Mouse (Mus musculus) embryo, embryonic 10 days (tissue): ENCODE measurements at regions not wholly inside any gene's neighbourhood (a gene's known extent, or its start where the extent isn't known, plus 50 kb on each side); places are given as distances from the start of the nearest gene placed in this dataset.
A peak's percentile ranks its signal among the peaks of the same experiment; 100 is the strongest.

Source experiments
- DNase-seq: peaks from one replicate; pipeline ENCODE4 v3.0.0-alpha.2; 2015; ENCODE audit warnings: low spot score

DNA sequence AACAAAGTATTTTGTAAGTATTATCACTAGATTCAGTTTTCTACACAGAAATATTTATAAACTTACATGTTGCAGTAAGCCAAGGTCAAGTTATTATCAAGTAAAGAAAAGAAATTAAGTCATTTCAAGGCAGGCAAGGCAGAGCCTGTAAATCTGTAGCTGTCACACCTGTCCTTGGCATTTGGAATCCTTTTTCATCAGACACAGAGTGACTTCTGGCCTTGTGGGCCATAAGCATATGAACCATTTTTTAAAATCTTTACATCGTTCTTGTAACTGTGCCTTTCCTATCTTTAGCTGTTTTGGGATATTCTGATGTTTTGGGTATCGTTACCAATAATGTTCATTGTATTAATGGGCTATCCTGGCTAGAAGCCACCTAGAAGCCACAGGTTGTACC is 76.7 kb upstream of the Frmd4a start:
- DNase-seq: no peak

DNA sequence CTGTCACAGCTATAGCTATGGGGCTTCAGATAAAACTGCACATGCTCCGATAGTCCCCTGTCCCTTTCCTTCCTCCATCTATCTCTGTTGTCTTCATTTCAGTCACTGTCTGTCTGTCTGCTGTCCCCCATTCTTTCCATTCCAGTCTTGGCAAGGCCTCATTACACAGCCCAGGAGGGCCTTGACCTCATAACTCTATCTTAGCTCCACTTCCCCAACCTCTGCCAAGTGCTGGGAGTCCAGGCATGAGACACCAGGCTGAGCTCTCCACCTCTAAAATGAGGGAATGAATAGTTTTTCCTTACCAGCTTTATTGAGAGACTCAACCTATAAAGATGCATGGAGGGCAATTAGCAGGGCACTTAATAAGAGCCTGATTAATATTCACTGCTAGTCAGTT is 76.0 kb upstream of the Frmd4a start:
- no peak for DNase-seq

DNA sequence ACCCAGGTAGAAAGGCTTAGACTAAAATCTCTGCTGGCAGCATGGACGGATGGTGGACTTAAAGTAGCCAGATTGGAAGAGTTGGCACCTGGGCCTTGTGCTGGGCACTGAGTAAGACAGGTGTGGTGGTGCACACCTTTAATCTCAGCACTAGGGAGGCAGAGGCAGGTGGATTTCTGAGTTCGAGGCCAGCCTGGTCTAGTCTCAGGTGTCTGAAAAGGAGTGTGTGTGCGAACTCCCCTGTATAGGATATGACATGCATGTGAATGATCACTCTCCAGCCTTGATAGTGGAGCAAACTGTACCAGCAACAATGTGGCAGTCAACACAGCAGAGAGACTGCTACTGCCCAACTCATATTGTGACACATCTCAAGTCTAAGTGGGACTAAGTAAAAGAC is 70.1 kb upstream of the Frmd4a start:
- DNase-seq: no peak

DNA sequence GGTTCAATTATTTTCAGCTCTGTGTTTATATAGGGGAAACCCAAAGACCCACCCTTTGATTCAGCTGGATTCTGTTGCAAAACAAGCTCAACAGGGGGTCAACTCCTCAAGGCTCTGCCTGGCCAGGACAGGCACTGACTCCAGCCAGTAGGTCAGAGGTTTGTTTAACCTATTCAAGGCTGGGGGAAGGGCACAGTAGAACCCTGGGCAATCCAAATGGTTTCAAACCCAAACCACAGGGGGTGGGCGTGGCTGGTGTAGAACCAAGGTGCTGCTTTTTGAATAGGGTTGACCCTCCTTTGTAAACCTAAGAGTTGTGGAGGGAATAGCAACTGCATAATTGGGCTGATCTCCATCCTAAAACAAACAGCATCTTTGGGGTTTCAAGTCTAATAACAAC is 69.2 kb upstream of the Frmd4a start:
- no peak for DNase-seq

DNA sequence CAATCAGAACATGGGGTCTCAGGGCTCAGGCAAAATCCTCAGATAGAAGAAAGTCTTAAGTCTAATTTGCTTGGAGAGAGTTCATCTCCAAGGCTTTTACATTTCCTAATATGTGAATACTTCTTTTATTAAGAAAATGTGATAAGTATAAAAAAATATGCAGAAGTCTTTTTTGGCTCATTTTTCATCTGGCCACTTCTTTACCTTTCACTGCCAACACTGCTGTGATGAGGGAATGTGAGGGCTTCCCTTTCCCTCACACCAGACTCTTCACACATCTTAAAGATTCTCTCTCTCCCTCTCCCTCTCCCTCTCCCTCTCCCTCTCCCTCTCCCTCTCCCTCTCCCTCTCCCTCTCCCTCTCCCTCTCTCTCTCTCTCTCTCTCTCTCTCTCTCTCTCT is 60.0 kb upstream of the Frmd4a start:
- DNase-seq: no peak

DNA sequence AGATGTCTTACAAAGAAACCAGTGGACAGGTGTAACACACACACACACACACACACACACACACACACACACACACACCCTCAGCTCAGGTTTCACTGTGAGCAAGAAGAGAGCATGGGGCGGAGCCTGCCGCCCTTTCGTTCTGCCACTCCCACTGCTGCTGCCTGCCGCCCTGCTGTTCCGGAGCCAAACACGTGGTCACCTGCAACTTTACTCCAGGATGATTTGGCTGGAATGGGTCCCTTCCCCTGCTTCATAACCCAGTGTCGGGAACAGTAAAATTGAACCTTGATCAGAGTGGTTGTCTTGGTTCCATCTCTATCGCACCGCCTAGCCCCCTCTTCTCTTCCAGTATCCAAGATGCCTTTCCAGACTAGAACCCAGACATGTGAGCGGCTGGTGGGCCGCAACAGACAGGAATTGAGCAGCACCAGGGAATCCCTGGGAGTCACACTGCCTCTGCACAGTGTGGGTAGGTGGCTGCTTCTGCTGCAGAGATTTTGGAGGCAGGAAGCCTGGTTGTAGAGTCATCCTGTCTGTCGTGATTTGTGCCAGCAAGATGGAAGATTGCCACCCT is 59.4 kb upstream of the Frmd4a start:
- DNase-seq: peak; percentile 36

DNA sequence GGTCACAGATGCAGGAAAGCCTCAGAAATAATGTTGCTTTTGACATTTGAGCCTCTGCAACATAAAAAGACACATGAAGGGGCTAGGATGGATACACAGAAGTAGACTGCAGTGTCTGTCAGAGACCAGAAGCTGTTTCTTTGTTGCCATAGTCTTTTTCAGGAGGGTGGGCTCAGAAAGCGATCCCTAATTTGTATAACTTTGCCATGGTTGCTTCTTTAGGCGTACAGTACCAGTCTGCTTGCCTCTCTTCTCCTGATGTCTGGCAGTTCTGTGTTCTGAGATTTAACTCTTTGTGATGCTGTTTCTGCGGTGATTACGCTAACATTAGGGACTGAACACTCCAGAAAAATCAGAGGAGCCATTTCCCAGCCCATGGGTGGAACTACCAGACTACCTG is 58.8 kb upstream of the Frmd4a start:
- DNase-seq: no peak

DNA sequence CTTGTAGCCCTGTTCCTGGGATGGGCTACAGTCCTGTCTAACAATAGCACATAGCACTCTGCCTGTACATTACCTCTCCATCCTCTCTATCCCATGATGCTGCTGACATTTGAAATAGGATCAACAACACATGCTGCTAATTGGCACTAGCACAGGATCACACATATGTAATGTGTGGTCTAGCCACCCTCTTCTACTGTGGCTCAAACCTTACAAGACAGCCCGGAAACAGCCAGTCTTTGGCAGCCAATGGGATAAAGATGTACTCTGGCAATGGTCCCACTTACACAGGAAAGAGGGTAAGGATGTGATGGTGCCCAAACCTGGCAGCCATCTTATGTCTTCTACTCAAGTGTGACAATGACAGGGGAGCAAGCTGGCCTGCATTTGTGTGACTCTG is 58.3 kb upstream of the Frmd4a start:
- no peak for DNase-seq

DNA sequence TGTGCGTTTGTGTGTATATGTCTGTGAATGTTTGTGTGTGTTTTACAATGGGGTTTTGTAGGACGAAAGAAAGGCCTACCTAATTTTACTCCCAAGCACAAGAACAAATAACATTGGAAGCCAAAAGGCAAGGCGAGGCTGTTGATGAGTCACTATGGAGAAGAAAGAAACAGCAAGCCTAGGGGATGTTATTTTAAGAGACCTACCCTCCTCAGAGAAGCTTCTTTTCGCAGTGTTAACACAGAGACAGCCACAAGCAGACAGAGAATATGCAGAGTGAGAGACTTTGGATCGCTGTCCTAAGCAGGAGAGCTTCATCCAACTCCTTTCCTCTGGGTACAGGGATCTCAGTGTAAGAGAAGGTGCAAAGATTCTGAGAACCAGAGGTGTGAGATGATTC is 57.3 kb upstream of the Frmd4a start:
- no peak for DNase-seq

DNA sequence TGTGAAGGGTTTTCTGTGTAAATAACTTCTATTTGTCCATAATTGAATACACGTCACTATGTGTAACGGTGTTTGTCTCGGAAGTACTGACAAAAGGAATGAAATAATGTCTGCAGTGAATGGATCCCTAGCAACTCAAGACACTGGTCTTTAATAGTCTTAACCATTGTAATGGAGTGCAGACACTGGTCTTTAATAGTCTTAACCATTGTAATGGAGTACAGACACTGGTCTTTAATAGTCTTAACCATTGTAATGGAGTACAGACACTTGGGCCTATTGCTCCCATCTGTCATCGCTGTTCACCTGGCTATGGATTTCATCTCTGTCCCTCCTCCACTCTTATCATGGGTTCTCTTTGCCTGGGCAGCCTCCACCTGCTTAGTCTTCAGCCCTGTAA is 53.2 kb upstream of the Frmd4a start:
- peak; percentile 83 for DNase-seq
